Mouse (Mus musculus): Measurements from ENCODE around the gene Tuba1a.
"Not testable (repeated sequence)": the region's sequence is repeated elsewhere in the genome, so short reads cannot be mapped to it uniquely, and the experiment has no call there.

Gene Tuba1a

GRCm38 (mm10) chr15:98985240-98985981, 31.9 kb upstream of the Tuba1a start:
- DNase-seq: peak; percentile 91

- peak; percentile 35 for DNase-seq
Measured at GRCm38 (mm10) chr15:98984681-98985080, 31.2 kb upstream of the Tuba1a start.

DNA sequence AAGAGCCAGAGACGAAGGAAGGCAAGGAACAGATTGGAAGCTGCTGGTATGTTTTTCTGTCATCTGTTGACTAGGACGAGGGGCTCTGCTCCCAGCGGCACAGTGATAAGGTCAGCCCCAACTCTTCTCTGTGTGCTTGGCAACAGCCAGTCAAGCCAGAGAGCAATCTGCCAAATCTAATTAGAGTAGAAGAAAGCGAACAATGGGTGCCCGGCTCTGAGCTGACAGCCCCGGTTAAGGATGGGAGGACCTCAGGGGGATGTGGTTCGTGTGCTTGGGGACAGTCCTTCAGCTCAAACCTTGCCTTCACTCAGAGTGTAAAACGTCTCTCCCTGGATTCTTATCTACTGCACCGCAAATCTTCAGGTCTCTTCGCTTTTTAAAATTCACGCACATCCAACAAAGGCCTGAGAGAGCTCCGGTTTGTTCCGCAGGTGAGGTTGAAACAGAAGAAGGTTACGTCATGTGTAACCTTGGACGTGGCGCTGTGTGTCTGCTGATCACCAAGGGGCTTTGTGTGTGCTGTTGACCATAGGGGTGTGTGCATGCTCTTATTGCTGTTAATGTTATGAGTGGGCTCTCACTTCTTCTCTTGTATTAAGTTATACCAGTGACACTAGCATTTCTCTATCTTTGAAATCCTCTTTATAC, 30.1 kb upstream of the Tuba1a start:
- no peak for DNase-seq

- no peak for DNase-seq
Measured at GRCm38 (mm10) chr15:98982100-98982499, 28.6 kb upstream of the Tuba1a start.

DNA sequence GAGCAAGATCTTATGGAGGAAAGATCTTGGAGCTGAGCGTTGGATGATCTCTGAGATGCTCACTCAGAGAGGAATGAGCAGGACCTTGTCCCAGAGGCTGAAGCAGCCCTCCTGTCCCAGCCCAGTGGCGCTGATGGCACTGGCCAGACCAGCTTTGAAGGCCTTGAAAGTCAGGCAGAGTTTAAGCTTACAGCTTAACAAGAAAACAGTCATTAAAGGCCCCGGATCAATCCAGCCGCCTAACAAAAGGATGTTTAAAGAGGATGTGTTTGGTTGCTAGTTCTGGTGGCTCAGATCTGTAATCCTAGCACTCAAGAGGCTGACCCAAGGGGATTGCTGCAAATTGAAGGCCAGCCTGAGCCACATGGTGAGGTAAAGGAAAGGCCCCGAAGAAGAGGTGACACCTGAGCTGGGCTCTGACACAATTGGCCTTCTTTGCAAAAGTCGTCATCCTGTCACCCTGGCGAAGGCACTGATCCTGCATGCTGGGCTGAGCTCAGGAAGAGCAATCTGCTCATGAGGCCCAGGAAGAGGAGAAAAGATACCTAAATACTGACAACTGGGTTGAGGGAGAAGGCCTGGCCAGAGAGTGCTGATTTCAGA, 26.6 kb upstream of the Tuba1a start:
- DNase-seq: no peak

GRCm38 (mm10) chr15:98978409-98979172, 25.1 kb upstream of the Tuba1a start:
- no peak for DNase-seq

- peak; percentile 85 for DNase-seq
Measured at GRCm38 (mm10) chr15:98977759-98978408, 24.4 kb upstream of the Tuba1a start.

DNA sequence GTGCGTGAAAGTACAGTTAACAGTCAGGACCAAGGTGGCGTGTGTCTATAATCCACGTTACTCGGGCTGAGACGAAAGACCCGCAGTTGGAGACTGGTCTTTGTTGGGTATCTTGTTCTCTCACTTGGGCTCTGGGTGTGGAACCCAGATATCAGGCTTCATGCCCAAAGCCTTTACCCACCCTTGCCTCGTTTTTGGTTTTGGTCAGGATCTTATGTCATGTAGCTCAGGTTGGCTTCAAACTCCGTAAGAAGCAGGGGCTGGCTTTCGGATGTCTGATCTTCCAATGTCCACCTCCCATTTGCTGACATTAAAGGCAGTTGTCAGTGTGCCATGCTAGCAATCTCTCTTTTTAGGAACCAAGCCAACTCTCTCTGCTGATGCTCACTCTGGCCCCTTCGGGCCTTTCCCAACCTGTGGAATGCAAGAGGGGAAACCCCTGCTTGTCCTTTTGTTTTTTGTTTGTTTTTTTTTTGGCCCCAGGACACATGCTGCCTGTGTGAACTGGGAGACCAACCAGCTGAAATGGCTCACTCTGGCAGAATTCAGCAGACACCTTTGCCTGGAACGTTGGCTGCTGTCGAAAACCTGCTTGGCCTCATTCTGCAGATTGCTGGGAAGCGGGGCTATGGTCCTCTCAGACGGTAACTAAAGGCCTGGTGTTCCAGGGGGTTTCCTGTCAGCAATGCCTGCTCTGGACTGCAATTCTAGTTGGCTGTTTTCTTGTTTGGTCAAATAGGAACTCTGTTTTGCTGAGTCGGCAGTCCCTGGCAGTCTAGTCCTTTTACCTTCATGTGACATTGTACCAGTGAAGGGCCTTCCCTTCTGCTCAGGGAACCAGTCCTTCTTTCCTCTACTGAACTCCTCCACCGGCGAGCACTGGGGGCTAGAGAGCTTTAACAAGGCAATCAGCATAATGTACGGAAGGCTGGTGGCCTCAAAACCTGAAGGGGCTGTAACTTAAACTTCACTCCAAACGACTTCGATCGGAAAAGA, 23.6 kb upstream of the Tuba1a start:
- peak; percentile 28 for DNase-seq

DNA sequence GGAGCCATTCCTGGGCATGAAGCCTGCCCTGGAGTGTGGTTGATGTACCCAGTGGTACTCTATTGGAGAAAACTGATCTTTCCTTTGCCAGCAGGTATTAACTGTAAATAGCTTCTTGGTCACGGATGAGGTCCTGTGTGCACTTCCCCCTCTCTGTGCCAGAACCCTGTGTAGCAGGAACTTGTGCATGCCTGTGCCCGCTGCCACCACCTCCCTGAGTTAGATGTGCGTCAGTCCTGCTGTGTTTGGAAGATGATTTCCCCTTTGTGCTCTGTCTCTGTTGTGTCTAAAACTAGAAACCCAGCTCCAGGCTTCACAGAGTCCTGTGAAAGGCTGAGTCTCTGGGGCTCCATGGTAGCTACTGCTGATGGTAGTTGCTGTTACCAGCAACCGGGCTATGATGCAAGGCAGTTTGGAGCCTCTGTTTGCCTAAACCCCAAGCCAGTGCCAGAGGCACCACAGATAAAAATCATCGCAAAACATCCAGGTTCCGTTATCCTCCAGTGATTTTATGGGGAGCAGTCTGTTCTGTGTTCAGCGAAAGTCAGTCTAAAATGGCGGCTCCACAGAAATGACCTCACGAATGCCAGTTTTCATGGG, 19.6 kb upstream of the Tuba1a start:
- no peak for DNase-seq

GRCm38 (mm10) chr15:98971576-98972320, 18.2 kb upstream of the Tuba1a start:
- not testable (repeated sequence) for DNase-seq

- DNase-seq: no peak
Measured at GRCm38 (mm10) chr15:98971111-98971510, 17.6 kb upstream of the Tuba1a start.

GRCm38 (mm10) chr15:98969372-98970101, 16.0 kb upstream of the Tuba1a start:
- DNase-seq: peak; percentile 30

DNA sequence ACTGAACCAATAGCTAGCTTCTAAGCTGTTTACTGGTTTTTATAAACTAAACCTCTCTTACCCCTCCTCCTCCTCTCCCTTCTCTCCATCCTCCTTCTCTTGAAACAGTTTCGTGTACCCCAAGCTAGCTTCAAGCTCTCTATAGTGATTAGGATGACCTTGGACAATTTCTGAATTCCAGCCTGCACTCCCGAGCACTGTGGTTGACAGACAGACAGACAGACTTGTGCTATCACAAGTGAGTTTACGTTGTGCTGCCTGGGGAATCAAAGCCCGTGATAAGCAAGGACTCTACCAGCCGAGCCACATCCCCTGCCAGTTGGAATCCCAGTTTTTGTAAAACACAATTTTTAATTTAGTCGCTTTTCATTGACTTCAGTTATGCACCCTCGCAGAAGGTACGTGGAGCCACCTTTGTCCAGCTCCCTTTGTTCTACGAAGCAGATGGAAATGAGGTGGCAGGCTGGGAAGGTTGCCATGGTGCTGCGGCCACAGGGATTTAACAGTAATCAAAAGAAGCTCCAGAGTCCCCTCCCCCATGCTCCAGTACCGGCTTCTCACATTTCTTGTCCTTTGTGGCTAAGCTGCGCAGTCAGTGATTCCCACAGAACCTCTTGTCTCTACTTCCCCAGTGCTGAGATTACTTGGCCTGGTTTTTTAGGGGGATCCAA, 15.3 kb upstream of the Tuba1a start:
- peak; percentile 82 for DNase-seq

DNA sequence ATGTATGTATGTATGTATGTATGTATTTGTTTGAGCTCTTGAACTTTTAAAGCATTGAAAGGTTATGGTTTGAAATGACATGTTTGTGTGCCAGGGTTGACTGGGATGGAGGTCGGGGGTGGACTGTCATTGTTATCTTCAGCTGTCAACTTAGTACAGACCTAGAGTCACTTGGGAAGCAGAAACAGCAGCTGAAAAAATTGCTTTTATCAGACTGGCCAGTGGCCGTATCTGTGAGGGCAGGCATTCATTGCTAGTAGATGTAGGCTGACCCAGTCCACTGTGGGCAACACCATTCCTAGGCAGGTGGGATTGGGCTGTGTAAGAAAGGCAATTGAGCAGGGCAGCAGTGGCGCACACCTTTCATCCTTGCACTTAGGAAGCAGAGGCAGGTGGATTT, 6.0 kb upstream of the Tuba1a start:
- no peak for DNase-seq

- DNase-seq: no peak
Measured at GRCm38 (mm10) chr15:98958901-98959420, 5.5 kb upstream of the Tuba1a start.

DNA sequence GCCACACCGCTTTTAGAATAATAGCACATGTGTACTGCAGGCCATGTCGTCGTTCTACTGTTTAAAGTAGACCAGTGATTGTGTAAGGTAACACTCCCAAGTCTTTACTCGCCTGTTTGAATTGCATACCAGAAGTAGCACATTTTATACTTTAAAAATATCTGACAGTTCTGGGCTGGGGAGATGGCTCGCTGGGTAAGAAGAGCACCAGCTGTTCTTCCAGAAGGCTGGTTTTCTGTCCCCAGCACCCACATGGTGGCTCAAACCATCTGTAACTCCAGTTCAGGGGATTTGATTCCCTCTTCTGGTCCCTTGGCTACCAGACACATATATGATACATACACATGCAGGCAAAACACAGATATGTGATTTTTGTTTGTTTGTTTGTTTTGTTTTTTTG, 4.0 kb upstream of the Tuba1a start:
- DNase-seq: no peak

DNA sequence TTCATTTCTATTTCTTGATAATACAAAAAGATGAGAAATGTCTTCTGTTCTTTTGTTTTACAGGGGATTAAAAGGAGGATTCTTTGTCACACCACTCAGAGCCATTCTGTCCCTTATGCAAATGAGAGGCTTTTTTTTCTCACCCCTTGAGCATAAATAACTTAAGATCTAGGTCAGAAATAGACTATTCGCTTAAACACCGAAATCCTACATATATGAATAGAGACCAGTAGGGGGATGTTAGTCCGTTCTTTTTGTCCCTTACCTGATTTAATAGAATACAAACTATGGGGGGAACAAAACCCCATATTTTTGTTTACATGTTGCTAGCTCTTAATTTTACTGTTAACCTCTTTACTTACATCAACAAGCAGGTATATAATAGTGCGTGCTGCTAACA, 2.5 kb upstream of the Tuba1a start:
- no peak for DNase-seq

DNA sequence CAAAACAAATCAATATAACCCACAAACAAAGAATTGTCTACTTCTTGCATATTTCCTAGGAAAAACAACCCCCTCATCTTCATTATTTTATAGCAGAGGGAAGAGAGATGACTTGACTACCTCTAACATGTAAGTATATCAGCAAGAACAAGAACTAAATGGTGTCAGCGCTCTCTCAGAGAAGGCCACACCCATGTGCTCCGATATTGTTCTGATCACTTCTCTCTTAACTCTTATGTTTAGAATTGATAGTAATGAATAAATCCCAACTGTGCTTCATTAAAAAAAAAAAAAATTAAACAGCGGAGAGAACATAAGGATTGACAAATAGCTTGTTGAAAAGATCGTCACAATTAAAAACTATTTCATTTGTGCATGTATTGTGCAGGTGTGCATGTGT, 1.8 kb upstream of the Tuba1a start:
- no peak for DNase-seq
